Mouse (Mus musculus) kidney, adult 18-20 months (tissue): Measurements from ENCODE around the gene Kdsr.

ENCODE experiments used
- DNase-seq: peaks from one replicate; pipeline ENCODE4 v3.0.0; 2021

The Kdsr gene

GRCm38 (mm10) chr1:106759572-106760435 lies at the start of gene Kdsr:
Gene Kdsr (minus strand): TSS chr1:106759727.
- DNase-seq, result peak; percentile 96

- DNase-seq, result no peak
These were observed 40.4 kb upstream of the Kdsr start for GRCm38 (mm10) chr1:106799931-106800330.

- DNase-seq, result no peak
These were observed 39.9 kb upstream of the Kdsr start for GRCm38 (mm10) chr1:106799406-106799805.

- no peak for DNase-seq
These were observed 37.7 kb upstream of the Kdsr start for GRCm38 (mm10) chr1:106796987-106797779.

GRCm38 (mm10) chr1:106796542-106796924 lies 37.0 kb upstream of the Kdsr start, which contains the start of gene Vps4b:
Gene Vps4b (minus strand): TSS chr1:106796728.
- DNase-seq, result peak; percentile 91

GRCm38 (mm10) chr1:106795634-106796541 lies 36.4 kb upstream of the Kdsr start:
- DNase-seq, result no peak

- DNase-seq, result no peak
These were observed 15.4 kb upstream of the Kdsr start for GRCm38 (mm10) chr1:106774896-106775295.

- no peak for DNase-seq
These were observed 14.6 kb upstream of the Kdsr start for GRCm38 (mm10) chr1:106774092-106774491.

GRCm38 (mm10) chr1:106768773-106769172 lies 9.2 kb upstream of the Kdsr start:
- no peak for DNase-seq

GRCm38 (mm10) chr1:106765771-106766170 lies 6.2 kb upstream of the Kdsr start:
- no peak for DNase-seq

- no peak for DNase-seq
These were observed 5.3 kb upstream of the Kdsr start for GRCm38 (mm10) chr1:106764846-106765245.

GRCm38 (mm10) chr1:106764281-106764680 lies 4.8 kb upstream of the Kdsr start:
- DNase-seq, result no peak

GRCm38 (mm10) chr1:106760750-106761149 lies 1.2 kb upstream of the Kdsr start:
- no peak for DNase-seq

- DNase-seq, result peak; percentile 18
These were observed 574 bp downstream of the Kdsr start for GRCm38 (mm10) chr1:106758734-106759571.

GRCm38 (mm10) chr1:106756633-106757032 lies 2.9 kb downstream of the Kdsr start:
- DNase-seq, result no peak

- no peak for DNase-seq
These were observed 7.5 kb downstream of the Kdsr start for GRCm38 (mm10) chr1:106752013-106752412.

GRCm38 (mm10) chr1:106750656-106751055 lies 8.9 kb downstream of the Kdsr start:
- no peak for DNase-seq

GRCm38 (mm10) chr1:106748555-106749315 lies 10.8 kb downstream of the Kdsr start:
- DNase-seq, result no peak

GRCm38 (mm10) chr1:106742980-106743379 lies 16.5 kb downstream of the Kdsr start:
- DNase-seq, result no peak

GRCm38 (mm10) chr1:106740735-106741134 lies 18.8 kb downstream of the Kdsr start:
- DNase-seq, result no peak

- no peak for DNase-seq
These were observed 19.7 kb downstream of the Kdsr start for GRCm38 (mm10) chr1:106739810-106740209.
